Mouse (Mus musculus): ENCODE data around the gene Zfp655. TPM values are rescaled to one million over a fixed set of nuclear protein-coding genes. Genes with fewer than 3 reads are reported as not detected.
"Not testable (repeated sequence)": the region's sequence is repeated elsewhere in the genome, so short reads cannot be mapped to it uniquely, and the experiment has no call there.

Gene Zfp655
- polyA plus RNA-seq, 1 experiment from 2014 or later = 31.2 TPM

- Histone ChIP-seq H3K27ac (no peak overlapping the region), H3K9me3 (replicated peaks) (no peaks in the 10 kb centered on the region), H3K36me3 (peaks cover 61% of the 10 kb centered on the region), H3K4me3 (no peak overlapping the region), H3K27me3 (ENCODE audit: low read depth, poor library complexity, severe bottlenecking) (no peaks in the 10 kb centered on the region), H3K4me1 (peaks cover 10% of the 10 kb centered on the region)
- no peak for DNase-seq (ENCODE audit: low spot score)
- 90% methylated on average over 6 of the region's 6 CpGs for WGBS
Observed at GRCm38 (mm10) chr5:145207954-145208353, 23.6 kb upstream of the Zfp655 start.

GRCm38 (mm10) chr5:145208391-145208790 is 23.1 kb upstream of the Zfp655 start:
- H3K36me3 ChIP-seq = peaks cover 66% of the 10 kb centered on the region
- not testable (repeated sequence) for H3K9me3 ChIP-seq (replicated peaks); H3K4me3 ChIP-seq; H3K27me3 ChIP-seq (ENCODE audit: low read depth, poor library complexity, severe bottlenecking); H3K27ac ChIP-seq; DNase-seq (ENCODE audit: low spot score)
- peaks cover 10% of the 10 kb centered on the region for H3K4me1 ChIP-seq
- 52% methylated on average over 11 of the region's 11 CpGs for WGBS

DNA sequence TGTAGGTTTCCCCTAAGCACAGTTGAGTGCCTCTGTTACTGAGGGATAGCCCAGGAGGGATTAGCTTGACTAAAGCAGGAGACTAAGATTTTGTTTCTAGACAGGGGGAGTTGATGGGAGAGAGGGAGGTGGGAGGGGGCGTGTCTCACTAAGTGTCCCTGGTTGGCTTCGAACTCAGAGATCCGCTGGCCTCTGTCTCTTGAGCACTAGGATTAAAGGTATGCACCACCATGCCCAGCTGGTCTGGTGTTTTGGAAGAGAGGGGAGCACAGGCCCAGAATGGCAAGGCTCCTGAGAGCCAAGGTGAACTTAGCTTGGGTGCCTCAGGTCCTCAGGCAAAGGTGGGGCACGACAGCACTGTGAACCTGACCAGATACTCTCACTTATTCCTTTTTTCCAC is 20.2 kb upstream of the Zfp655 start:
- Histone ChIP-seq H3K4me1 (no peaks in the 10 kb centered on the region), H3K36me3 (peaks cover 88% of the 10 kb centered on the region), H3K27ac (no peak overlapping the region), H3K9me3 (replicated peaks) (no peaks in the 10 kb centered on the region), H3K27me3 (ENCODE audit: low read depth, poor library complexity, severe bottlenecking) (no peaks in the 10 kb centered on the region), H3K4me3 (no peak overlapping the region)
- no peak for DNase-seq (ENCODE audit: low spot score)
- 96% methylated on average over 4 of the region's 4 CpGs for WGBS

- 87% methylated on average over 4 of the region's 4 CpGs for WGBS
- no peaks in the 10 kb centered on the region for H3K9me3 ChIP-seq (replicated peaks)
- no peak for DNase-seq (ENCODE audit: low spot score)
- no peaks in the 10 kb centered on the region for H3K4me1 ChIP-seq
- no peaks in the 10 kb centered on the region for H3K27me3 ChIP-seq (ENCODE audit: low read depth, poor library complexity, severe bottlenecking)
- H3K4me3 ChIP-seq = no peak overlapping the region
- no peak overlapping the region for H3K27ac ChIP-seq
- peaks cover 81% of the 10 kb centered on the region for H3K36me3 ChIP-seq
Observed at GRCm38 (mm10) chr5:145212216-145212615, 19.3 kb upstream of the Zfp655 start.

GRCm38 (mm10) chr5:145213505-145213904 is 18.0 kb upstream of the Zfp655 start:
- H3K9me3 ChIP-seq (replicated peaks) = no peaks in the 10 kb centered on the region
- DNase-seq (ENCODE audit: low spot score) = no peak
- H3K27me3 ChIP-seq (ENCODE audit: low read depth, poor library complexity, severe bottlenecking) = no peaks in the 10 kb centered on the region
- peaks cover 79% of the 10 kb centered on the region for H3K36me3 ChIP-seq
- H3K4me3 ChIP-seq = no peak overlapping the region
- no peaks in the 10 kb centered on the region for H3K4me1 ChIP-seq
- no peak overlapping the region for H3K27ac ChIP-seq
- 95% methylated on average over 3 of the region's 3 CpGs for WGBS

- H3K4me3 ChIP-seq = no peak overlapping the region
- peaks cover 81% of the 10 kb centered on the region for H3K36me3 ChIP-seq
- H3K9me3 ChIP-seq (replicated peaks) = no peaks in the 10 kb centered on the region
- WGBS = 70% methylated on average over 4 of the region's 4 CpGs
- no peaks in the 10 kb centered on the region for H3K4me1 ChIP-seq
- H3K27ac ChIP-seq = no peak overlapping the region
- H3K27me3 ChIP-seq (ENCODE audit: low read depth, poor library complexity, severe bottlenecking) = no peaks in the 10 kb centered on the region
- DNase-seq (ENCODE audit: low spot score) = no peak
Observed at GRCm38 (mm10) chr5:145214679-145215078, 16.8 kb upstream of the Zfp655 start.

- no peaks in the 10 kb centered on the region for H3K27me3 ChIP-seq (ENCODE audit: low read depth, poor library complexity, severe bottlenecking)
- no peak for DNase-seq (ENCODE audit: low spot score)
- WGBS = 89% methylated on average over 6 of the region's 6 CpGs
- no peak overlapping the region for H3K27ac ChIP-seq
- H3K4me3 ChIP-seq = no peak overlapping the region
- H3K9me3 ChIP-seq (replicated peaks) = no peaks in the 10 kb centered on the region
- H3K4me1 ChIP-seq = no peaks in the 10 kb centered on the region
- H3K36me3 ChIP-seq = peaks cover 76% of the 10 kb centered on the region
Observed at GRCm38 (mm10) chr5:145217746-145218145, 13.8 kb upstream of the Zfp655 start.

DNA sequence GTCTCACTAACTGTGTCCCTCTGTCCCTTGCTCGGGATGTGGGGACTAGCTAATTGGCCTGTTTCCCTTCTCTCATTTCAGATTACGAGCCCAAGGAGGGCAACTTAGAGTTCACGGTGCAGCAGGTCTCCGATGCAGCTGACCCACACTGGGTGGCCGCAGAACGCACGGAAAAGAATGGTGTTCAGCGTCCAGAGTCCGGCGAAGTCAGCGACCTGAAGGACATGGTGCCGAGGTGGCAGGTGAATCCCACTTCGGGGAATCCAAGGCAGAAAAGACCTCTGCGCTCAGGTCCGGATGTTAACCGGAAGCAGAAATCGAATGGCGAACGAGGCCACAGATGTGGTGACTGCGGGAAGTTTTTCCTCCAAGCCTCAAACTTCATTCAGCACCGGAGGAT is 13.3 kb upstream of the Zfp655 start:
- 96% methylated on average over 21 of the region's 21 CpGs for WGBS
- H3K27ac ChIP-seq = no peak overlapping the region
- no peak overlapping the region for H3K4me3 ChIP-seq
- no peak for DNase-seq (ENCODE audit: low spot score)
- H3K4me1 ChIP-seq = no peaks in the 10 kb centered on the region
- no peaks in the 10 kb centered on the region for H3K9me3 ChIP-seq (replicated peaks)
- peaks cover 73% of the 10 kb centered on the region for H3K36me3 ChIP-seq
- H3K27me3 ChIP-seq (ENCODE audit: low read depth, poor library complexity, severe bottlenecking) = no peaks in the 10 kb centered on the region

DNA sequence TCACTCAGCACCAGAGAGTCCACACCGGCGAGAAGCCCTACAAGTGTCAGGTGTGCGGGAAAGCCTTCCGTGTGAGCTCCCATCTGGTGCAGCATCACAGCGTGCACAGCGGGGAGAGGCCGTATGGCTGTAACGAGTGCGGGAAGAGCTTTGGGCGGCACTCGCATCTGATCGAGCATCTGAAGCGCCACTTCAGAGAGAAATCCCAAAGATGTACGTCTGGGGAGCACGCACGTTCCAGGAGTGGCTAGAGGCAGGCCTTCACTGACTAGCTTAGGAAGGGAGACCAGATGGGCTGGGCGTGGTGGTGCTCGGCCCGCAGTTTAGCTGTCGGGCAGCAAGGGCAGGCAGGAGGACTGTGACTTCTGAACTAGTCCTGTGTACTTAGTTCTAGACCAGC is 12.8 kb upstream of the Zfp655 start:
- 95% methylated on average over 20 of the region's 20 CpGs for WGBS
- peaks cover 69% of the 10 kb centered on the region for H3K36me3 ChIP-seq
- no peaks in the 10 kb centered on the region for H3K4me1 ChIP-seq
- no peak overlapping the region for H3K27ac ChIP-seq
- H3K4me3 ChIP-seq = no peak overlapping the region
- no peaks in the 10 kb centered on the region for H3K9me3 ChIP-seq (replicated peaks)
- H3K27me3 ChIP-seq (ENCODE audit: low read depth, poor library complexity, severe bottlenecking) = no peaks in the 10 kb centered on the region
- DNase-seq (ENCODE audit: low spot score) = no peak

GRCm38 (mm10) chr5:145219981-145220380 is 11.5 kb upstream of the Zfp655 start:
- DNase-seq (ENCODE audit: low spot score) = no peak
- Histone ChIP-seq H3K27ac (no peak overlapping the region), H3K9me3 (replicated peaks) (no peaks in the 10 kb centered on the region), H3K4me1 (no peaks in the 10 kb centered on the region), H3K4me3 (no peak overlapping the region), H3K27me3 (ENCODE audit: low read depth, poor library complexity, severe bottlenecking) (no peaks in the 10 kb centered on the region), H3K36me3 (peaks cover 56% of the 10 kb centered on the region)
- WGBS = 96% methylated on average over 8 of the region's 8 CpGs

DNA sequence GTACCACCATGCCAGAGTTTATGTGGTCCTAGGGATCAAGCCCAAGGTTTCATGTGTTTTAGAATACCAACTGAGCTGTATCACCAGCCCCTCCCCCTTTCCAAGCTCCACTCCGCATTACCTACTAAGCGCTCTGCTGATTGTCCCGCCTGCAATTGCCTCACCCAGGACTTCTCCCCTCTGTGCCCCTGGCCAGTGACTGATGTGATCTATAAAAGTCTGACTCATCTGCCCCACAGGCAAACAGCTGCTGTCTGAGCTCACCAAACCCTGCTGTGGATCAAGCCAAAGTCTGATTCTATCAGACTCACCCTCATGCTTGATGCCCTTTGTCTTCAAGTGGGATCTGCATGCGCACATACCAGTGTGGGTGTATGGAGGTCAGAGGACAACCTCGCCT is 8.7 kb upstream of the Zfp655 start:
- Histone ChIP-seq H3K4me1 (no peaks in the 10 kb centered on the region), H3K27ac (no peak overlapping the region), H3K27me3 (ENCODE audit: low read depth, poor library complexity, severe bottlenecking) (no peaks in the 10 kb centered on the region), H3K9me3 (replicated peaks) (no peaks in the 10 kb centered on the region), H3K4me3 (no peak overlapping the region), H3K36me3 (peaks cover 46% of the 10 kb centered on the region)
- DNase-seq (ENCODE audit: low spot score) = no peak
- WGBS = 89% methylated on average over 5 of the region's 5 CpGs

- Histone ChIP-seq H3K36me3 (peaks cover 40% of the 10 kb centered on the region), H3K27ac (no peak overlapping the region), H3K4me3 (no peak overlapping the region), H3K9me3 (replicated peaks) (no peaks in the 10 kb centered on the region), H3K4me1 (no peaks in the 10 kb centered on the region), H3K27me3 (ENCODE audit: low read depth, poor library complexity, severe bottlenecking) (no peaks in the 10 kb centered on the region)
- DNase-seq (ENCODE audit: low spot score) = no peak
- WGBS = 84% methylated on average over 12 of the region's 12 CpGs
Observed at GRCm38 (mm10) chr5:145223395-145223794, 8.1 kb upstream of the Zfp655 start.

GRCm38 (mm10) chr5:145226453-145226852 is 5.1 kb upstream of the Zfp655 start:
- H3K4me1 ChIP-seq = peaks cover 5% of the 10 kb centered on the region
- DNase-seq (ENCODE audit: low spot score) = no peak
- WGBS = 69% methylated on average over 2 of the region's 2 CpGs
- no peaks in the 10 kb centered on the region for H3K27me3 ChIP-seq (ENCODE audit: low read depth, poor library complexity, severe bottlenecking)
- no peak overlapping the region for H3K4me3 ChIP-seq
- peaks cover 10% of the 10 kb centered on the region for H3K36me3 ChIP-seq
- no peak overlapping the region for H3K27ac ChIP-seq
- no peaks in the 10 kb centered on the region for H3K9me3 ChIP-seq (replicated peaks)

DNA sequence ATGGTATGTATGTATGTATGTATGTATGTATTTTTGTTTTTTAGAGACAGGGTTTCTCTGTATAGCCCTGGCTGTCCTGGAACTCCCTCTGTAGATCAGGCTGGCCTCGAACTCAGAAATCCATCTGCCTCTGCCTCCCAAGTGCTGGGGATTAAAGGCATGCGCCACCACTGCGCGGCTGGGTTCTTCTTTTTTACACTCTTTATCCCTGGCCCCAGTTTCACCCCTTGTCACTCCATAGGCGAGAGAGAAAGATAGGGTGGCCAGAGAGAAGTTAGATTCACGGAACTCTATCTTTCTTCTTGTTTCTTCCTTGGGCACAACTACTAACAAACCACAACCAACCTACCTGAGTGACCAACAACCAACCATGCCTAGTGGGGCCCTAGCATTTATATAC is 2.2 kb upstream of the Zfp655 start:
- Histone ChIP-seq H3K36me3 (peaks cover 12% of the 10 kb centered on the region), H3K4me1 (peaks cover 11% of the 10 kb centered on the region)
- H3K4me3 ChIP-seq; H3K27ac ChIP-seq; DNase-seq (ENCODE audit: low spot score); H3K27me3 ChIP-seq (ENCODE audit: low read depth, poor library complexity, severe bottlenecking); H3K9me3 ChIP-seq (replicated peaks): not testable (repeated sequence)
- 81% methylated on average over 6 of the region's 6 CpGs for WGBS

All from limb, embryonic 10.5 days (tissue).